Mouse (Mus musculus) layer of hippocampus, adult 2 months (tissue): ENCODE measurements around the gene Eml6. TPM values are rescaled to one million over a fixed set of nuclear protein-coding genes. Genes with fewer than 3 reads are reported as not detected.

Experiments used
- DNase-seq, 2 experiments: peaks; one replicate each; pipeline ENCODE4 v3.0.0; 2022; ENCODE audit warnings: low spot score in 2 of 2
- H3K27ac ChIP-seq: fragments of 200-600 bp; 2 replicates; pipeline ENCODE4 v1.8.1; 2022
- H3K4me3 ChIP-seq: fragments of 200-600 bp; 2 replicates; pipeline ENCODE4 v1.8.1; 2022; ENCODE audit warnings: mild to moderate bottlenecking
- CTCF ChIP-seq: fragments of 200-600 bp; conservative IDR thresholded peaks from 2 replicates; pipeline ENCODE4 v1.8.1; 2022; ENCODE audit warnings: antibody characterized with exemption, mild to moderate bottlenecking, moderate library complexity
- total RNA-seq, 2 experiments: library from RNA; stranded (reverse); gene quantifications; 2 replicates each; pipeline ENCODE4 v1.2.3; 2021

The Eml6 gene
- total RNA-seq, 2 experiments from 2014 or later, result 30.6 to 32.6 TPM

GRCm38 (mm10) chr11:29715499-29715898 lies 310.3 kb downstream of the Eml6 start:
- DNase-seq, result no peak
- peak overlapping the region; percentile 59; the same call in 1 of the 2 replicates for H3K27ac ChIP-seq
- no peak overlapping the region for H3K4me3 ChIP-seq
- peak; percentile 77 for TF ChIP-seq CTCF

DNA sequence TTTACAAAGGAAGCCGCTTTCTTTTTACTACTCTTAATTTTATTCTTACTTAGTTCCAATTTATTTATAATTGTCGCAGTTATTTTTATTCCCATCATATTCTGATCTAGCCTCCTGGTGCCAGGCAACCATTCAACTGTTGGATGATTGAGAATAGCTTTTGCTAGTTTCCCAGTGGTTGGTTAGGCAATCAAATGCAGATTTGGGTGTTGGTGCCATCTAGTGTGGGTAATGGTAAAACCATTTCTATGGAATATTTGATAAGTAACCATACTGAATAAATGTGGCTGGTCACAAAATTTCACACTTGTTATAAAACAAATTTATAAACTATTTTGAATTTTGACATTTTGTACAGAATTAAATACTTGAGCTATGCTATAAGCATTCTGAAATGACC lies 311.0 kb downstream of the Eml6 start:
- DNase-seq, result peak; percentile 51 to 52
- no peak overlapping the region for H3K4me3 ChIP-seq
- TF ChIP-seq CTCF, result peak; percentile 79
- H3K27ac ChIP-seq, result peak overlapping the region; percentile 59; the same call in 1 of the 2 replicates

- H3K4me3 ChIP-seq, result no peak overlapping the region
- H3K27ac ChIP-seq, result peak overlapping the region; percentile 49
- no peak for DNase-seq
- no peak for TF ChIP-seq CTCF
These were observed 311.7 kb downstream of the Eml6 start for GRCm38 (mm10) chr11:29714114-29714513.

- TF ChIP-seq CTCF, result peak; percentile 67
- H3K27ac ChIP-seq, result no peak overlapping the region
- H3K4me3 ChIP-seq, result no peak overlapping the region
- DNase-seq, result no peak
These were observed 316.3 kb downstream of the Eml6 start for GRCm38 (mm10) chr11:29709512-29709911.

- Histone ChIP-seq H3K4me3 (no peak overlapping the region), H3K27ac (no peak overlapping the region)
- no peak for DNase-seq
- TF ChIP-seq CTCF, result no peak
These were observed 319.0 kb downstream of the Eml6 start for GRCm38 (mm10) chr11:29706845-29707244.

DNA sequence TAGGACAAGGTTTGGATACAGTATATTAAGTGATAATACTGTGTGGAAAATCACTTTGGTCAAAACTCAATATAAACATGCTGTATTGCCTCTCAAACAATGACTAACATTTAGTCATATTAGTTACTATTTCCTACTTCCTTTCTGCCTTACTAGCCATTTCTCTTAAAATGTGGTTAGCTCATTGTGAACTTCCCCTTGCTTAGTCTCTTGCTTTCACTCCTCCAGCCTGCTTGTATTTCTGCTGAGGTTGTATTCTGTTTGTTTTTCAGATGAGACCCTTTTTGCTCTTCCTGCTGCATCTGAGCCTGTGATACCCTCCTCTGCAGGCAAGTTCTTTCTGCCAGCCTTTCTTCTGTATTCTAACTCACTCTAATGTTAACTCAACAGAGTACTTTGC lies 320.6 kb downstream of the Eml6 start:
- Histone ChIP-seq H3K4me3 (no peak overlapping the region), H3K27ac (no peak overlapping the region)
- DNase-seq, result no peak
- no peak for TF ChIP-seq CTCF

DNA sequence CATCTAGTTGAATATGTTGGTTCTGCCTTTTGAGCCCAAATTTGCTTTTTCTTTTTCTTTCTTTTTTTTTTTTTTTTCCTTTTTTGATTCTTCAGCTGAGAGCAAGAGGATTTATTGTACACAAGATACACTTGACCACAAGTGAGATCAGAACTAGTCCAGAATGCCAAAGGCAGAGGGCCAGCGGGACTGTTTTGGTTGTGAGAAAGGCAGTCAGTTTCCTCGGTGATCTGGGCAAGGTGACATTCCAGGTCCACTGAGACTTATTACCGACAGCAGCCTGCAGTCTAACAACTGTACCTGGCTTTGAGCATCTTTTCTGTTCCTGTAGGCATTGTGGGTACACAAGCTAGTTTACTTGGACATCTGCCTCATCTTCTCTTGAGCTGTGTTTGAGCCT lies 323.1 kb downstream of the Eml6 start:
- DNase-seq, result no peak
- Histone ChIP-seq H3K4me3 (no peak overlapping the region), H3K27ac (no peak overlapping the region)
- no peak for TF ChIP-seq CTCF

GRCm38 (mm10) chr11:29694754-29695153 lies 331.1 kb downstream of the Eml6 start:
- DNase-seq, result no peak
- Histone ChIP-seq H3K27ac (peak overlapping the region; percentile 95), H3K4me3 (peak overlapping the region; percentile 76)
- TF ChIP-seq CTCF, result no peak

GRCm38 (mm10) chr11:29693576-29694410 lies 332.0 kb downstream of the Eml6 start:
- peak; percentile 67 for TF ChIP-seq CTCF
- Histone ChIP-seq H3K4me3 (peak overlapping the region; percentile 76), H3K27ac (peak overlapping the region; percentile 95)
- peak; percentile 81 to 84 for DNase-seq

Other genes starting within 250 kb of the Eml6 start
- 1 to 10 TPM; 2.4 to 3.1 TPM for gene 4931440F15Rik, start 200.4 kb downstream of the Eml6 start, total RNA-seq
- gene Sptbn1, start 242.1 kb upstream of the Eml6 start, total RNA-seq, result 100 to 1,000 TPM; 564 to 576 TPM